Mouse (Mus musculus): Measurements from ENCODE around the gene Tom1l2. TPM values are rescaled to one million over a fixed set of nuclear protein-coding genes. Genes with fewer than 3 reads are reported as not detected.

The Tom1l2 gene
- total RNA-seq, 4 experiments from 2014 or later: 205 to 222 (median 215) TPM

GRCm38 (mm10) chr11:60346537-60346936, 6.2 kb downstream of the Tom1l2 start:
- DNase-seq (ENCODE audit: low spot score in 2 of 2): no peak

- DNase-seq (ENCODE audit: low spot score in 2 of 2): no peak
Observed at GRCm38 (mm10) chr11:60345868-60346267, 6.8 kb downstream of the Tom1l2 start.

GRCm38 (mm10) chr11:60339361-60339760, 13.3 kb downstream of the Tom1l2 start:
- no peak for DNase-seq (ENCODE audit: low spot score in 2 of 2)

- no peak for DNase-seq (ENCODE audit: low spot score in 2 of 2)
Observed at GRCm38 (mm10) chr11:60338291-60338690, 14.4 kb downstream of the Tom1l2 start.

- DNase-seq (ENCODE audit: low spot score in 2 of 2): no peak
Observed at GRCm38 (mm10) chr11:60335771-60336170, 16.9 kb downstream of the Tom1l2 start.

- DNase-seq (ENCODE audit: low spot score in 2 of 2): no peak
Observed at GRCm38 (mm10) chr11:60334124-60334523, 18.6 kb downstream of the Tom1l2 start.

GRCm38 (mm10) chr11:60333461-60333860, 19.2 kb downstream of the Tom1l2 start:
- DNase-seq (ENCODE audit: low spot score in 2 of 2): no peak

GRCm38 (mm10) chr11:60330551-60330950, 22.2 kb downstream of the Tom1l2 start:
- no peak for DNase-seq (ENCODE audit: low spot score in 2 of 2)

- DNase-seq (ENCODE audit: low spot score in 2 of 2): no peak
Observed at GRCm38 (mm10) chr11:60323731-60324130, 29.0 kb downstream of the Tom1l2 start.

- no peak for DNase-seq (ENCODE audit: low spot score in 2 of 2)
Observed at GRCm38 (mm10) chr11:60321438-60321837, 31.3 kb downstream of the Tom1l2 start.

GRCm38 (mm10) chr11:60320426-60321037, 32.2 kb downstream of the Tom1l2 start:
- DNase-seq (ENCODE audit: low spot score in 2 of 2): no peak

- no peak for DNase-seq (ENCODE audit: low spot score in 2 of 2)
Observed at GRCm38 (mm10) chr11:60319257-60320066, 33.2 kb downstream of the Tom1l2 start.

GRCm38 (mm10) chr11:60318716-60319115, 34.0 kb downstream of the Tom1l2 start:
- DNase-seq (ENCODE audit: low spot score in 2 of 2): no peak

- no peak for DNase-seq (ENCODE audit: low spot score in 2 of 2)
Observed at GRCm38 (mm10) chr11:60317376-60318102, 35.2 kb downstream of the Tom1l2 start.

GRCm38 (mm10) chr11:60316883-60317282, 35.8 kb downstream of the Tom1l2 start:
- DNase-seq (ENCODE audit: low spot score in 2 of 2): no peak

GRCm38 (mm10) chr11:60316250-60316649, 36.5 kb downstream of the Tom1l2 start:
- no peak for DNase-seq (ENCODE audit: low spot score in 2 of 2)

- peak; percentile 75 to 92 for DNase-seq (ENCODE audit: low spot score in 2 of 2)
Observed at GRCm38 (mm10) chr11:60311025-60311854, 41.5 kb downstream of the Tom1l2 start.

- no peak for DNase-seq (ENCODE audit: low spot score in 2 of 2)
Observed at GRCm38 (mm10) chr11:60309875-60310274, 42.8 kb downstream of the Tom1l2 start.

- DNase-seq (ENCODE audit: low spot score in 2 of 2): no peak
Observed at GRCm38 (mm10) chr11:60308506-60309116, 44.1 kb downstream of the Tom1l2 start.

GRCm38 (mm10) chr11:60308061-60308460, 44.6 kb downstream of the Tom1l2 start:
- DNase-seq (ENCODE audit: low spot score in 2 of 2): no peak

GRCm38 (mm10) chr11:60307375-60307825, 45.3 kb downstream of the Tom1l2 start:
- DNase-seq (ENCODE audit: low spot score in 2 of 2): no peak

All from left cerebral cortex, adult 8-10 months (tissue).